Mouse (Mus musculus): ENCODE data around the gene Sntb2. TPM values are rescaled to one million over a fixed set of nuclear protein-coding genes. Genes with fewer than 3 reads are reported as not detected.

Sntb2 gene
- 7.9 TPM for total RNA-seq (2023)

DNA sequence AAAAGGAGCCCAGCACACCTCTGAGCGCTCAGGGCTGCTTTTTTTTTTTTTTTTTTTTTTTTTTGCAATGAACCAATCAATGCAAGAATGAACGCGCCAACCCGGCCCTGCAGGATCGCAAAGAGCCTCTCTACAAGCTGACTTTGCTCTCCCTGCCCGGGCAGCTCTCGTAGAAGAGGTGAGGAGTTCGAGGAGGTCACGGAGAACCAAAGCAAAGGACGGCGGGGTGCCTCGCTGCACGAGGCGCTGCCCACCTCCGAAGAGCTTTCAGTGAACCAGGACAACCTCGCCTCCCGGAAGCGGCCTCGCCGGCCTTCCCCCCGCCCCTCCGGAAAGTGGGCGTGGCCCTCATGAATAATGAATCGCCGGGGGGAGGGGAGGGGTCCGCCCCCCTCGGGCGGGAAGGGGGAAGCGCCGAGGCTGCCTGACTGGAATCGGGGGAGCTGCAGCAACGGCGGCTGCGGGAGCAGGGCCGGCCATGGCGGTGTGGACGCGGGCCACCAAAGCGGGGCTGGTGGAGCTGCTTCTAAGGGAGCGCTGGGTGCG is at the start of gene Sntb2:
Gene Sntb2 (plus strand): TSS at position 427 of the 546 bp plus-strand sequence.

DNA sequence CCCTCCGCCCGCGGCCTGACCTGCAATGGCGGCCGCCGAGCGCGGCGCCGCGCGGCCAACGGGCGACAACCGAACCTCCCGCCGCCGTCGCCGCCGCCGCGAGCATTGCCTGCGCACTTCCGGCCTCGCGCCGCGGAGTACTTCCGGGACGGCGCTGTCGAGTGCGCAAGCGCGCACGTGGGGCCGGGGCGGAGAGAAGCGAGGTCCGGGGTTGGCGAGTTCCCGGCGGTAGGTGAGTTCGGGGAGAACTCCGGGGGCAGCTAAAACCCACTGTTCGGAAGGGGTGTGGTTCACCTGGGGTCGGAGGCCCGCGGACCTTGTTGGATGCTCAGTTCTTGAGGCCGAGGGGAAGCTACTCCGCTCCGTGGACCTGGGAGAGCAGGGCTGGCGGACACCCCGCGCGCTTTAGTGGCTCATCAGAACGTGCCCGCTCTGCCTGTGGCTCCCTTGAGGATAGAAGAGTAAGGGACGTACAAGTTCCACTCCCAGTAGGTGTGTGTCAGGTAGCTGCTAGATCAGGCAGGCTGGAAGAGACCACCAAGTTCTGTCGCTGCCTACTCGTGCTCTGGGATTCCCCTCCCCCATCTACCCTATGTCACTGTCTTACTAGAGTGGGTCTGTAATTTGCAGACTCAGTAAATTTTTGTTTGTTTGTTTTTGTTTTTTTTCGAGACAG is 41.9 kb upstream of the Sntb2 start, which contains the start of gene Utp4:
Gene Utp4 (plus strand): TSS at position 156 of the 676 bp plus-strand sequence.

DNA sequence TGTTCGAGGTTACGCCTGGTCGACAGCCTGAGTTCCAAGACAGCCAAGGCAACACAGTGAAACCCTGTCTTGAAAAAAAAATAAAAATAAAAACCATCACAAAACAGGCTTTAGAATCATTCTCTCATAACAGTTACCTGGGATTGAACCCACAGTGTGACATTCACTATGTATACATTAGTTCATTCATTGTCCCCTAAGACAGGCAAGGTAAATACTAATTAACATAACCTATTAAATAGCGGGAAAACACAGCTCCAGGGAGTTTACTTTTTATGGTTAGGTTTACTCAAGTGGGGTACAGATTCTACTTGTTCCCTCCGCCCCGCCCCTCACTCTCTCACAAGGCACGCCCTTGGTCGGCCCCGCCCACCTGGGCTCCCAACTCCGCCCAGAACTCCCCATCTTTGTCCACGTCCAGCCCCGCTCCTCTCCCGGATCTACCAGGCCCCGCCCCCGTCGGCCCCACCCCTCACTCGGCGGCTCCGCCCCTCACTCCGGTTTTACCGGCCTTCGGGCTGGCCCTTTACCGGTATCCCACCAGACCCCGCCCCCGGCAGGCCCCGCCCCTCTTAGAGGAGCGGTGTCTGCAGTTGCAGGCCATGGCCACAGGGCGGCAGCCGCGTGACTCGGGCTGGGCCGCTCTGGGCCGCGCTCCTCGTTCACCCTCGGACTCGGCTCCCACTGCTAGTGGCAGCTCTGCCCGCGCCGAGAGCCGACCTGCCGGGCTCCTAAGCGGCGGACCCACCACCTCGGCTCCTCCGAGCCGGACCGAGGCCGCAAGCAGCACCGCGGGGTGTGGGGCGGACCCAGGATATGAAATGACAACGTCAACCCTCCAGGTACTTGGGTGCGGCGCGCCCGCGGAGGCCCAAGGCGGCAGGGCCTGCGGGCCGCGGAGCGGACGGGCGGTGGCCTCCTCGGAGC is 95.4 kb downstream of the Sntb2 start, which contains the start of gene Vps4a:
Gene Vps4a (plus strand): TSS at position 573 of the 927 bp plus-strand sequence.

DNA sequence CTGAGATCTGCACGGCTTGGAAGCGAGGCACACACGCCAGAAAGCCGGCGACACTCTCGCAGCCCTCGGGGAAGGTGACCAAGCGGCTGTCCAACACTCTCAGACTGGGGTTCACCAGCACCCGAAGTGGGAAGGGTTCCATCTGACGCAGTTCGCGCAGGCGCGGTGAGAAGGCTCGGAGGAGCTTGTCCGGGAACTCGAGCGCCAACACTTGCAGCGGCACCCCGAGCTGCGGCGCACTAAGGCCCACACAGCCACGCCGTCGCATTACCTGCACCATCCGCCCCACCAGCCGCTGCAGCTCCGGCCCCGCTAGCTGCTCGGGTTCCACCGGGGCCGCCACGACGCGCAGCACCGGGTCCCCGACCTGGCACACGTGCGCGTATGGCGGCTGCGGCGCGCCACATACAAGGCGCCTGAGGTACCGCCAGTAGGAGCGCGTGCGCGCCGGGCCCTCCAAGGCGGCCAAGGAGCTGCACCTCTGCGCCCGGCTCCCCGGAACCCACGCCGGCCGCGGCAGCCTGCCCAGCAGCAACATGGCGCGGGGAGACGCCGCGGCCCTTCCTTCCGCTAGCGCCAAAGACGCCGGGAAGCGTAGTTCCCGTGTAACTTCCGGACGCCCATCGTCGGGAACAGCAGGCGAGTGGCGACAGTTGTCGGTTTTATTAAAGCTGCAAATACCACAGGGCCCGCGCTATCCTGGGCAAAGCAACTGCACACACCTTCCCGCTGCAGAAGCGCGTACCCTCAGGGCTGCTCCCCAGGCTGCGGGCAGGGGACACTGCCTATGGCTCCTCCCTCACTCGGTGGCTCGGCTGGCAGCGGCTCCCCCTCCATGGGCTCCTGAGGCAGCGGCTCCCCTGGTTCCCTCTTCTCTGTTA is 112.8 kb downstream of the Sntb2 start, which contains the start of gene Pdf:
Gene Pdf (minus strand): TSS at position 554 of the 881 bp plus-strand sequence.

DNA sequence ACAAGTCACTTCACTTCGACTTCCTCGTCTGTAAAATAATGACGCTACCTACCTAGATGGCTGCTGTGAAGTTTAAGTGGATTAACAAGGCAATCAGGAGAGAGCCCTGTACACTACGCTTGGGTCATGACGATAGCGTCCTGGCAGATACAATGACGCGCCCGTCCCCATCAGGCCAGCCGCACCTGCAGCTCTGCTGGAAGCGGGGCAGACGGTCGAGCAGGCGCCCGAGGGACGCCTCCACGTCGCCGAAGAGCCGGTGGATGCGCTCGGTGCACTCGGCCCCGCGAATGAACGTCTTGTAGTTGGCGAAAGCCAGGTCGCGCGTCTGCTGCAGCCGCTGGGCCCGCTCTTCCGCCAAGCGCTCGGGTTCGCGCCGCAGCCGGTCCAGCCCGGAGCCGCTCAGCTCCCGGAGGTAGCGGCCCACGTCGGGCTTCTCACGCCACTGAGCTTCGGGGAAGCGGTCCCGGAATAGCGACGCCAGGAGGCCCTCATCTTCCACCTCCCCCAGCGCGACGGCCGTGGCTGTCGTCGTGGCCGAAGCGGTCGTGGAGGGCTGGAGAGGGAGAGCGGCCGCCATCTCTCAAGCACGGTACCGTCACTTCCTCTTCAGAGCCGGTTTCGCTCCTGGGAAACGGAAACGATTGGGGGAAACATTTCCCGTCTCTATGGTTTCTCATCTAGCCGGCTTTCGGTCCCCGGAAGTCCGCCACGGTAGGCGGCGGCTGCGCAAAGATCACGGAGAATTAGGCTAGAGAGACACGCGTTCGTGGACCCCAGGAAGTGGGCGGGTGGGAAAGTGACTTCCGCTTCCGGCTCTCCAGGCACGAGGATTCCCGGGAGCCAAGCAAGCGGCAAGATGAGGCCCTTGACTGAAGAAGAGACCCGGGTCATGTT is 120.8 kb downstream of the Sntb2 start, which contains the start of the genes Cog8 and Nip7:
Gene Cog8 (minus strand): TSS at position 614 of the 897 bp plus-strand sequence.
Gene Nip7 (plus strand): TSS at position 802 of the 897 bp plus-strand sequence.

DNA sequence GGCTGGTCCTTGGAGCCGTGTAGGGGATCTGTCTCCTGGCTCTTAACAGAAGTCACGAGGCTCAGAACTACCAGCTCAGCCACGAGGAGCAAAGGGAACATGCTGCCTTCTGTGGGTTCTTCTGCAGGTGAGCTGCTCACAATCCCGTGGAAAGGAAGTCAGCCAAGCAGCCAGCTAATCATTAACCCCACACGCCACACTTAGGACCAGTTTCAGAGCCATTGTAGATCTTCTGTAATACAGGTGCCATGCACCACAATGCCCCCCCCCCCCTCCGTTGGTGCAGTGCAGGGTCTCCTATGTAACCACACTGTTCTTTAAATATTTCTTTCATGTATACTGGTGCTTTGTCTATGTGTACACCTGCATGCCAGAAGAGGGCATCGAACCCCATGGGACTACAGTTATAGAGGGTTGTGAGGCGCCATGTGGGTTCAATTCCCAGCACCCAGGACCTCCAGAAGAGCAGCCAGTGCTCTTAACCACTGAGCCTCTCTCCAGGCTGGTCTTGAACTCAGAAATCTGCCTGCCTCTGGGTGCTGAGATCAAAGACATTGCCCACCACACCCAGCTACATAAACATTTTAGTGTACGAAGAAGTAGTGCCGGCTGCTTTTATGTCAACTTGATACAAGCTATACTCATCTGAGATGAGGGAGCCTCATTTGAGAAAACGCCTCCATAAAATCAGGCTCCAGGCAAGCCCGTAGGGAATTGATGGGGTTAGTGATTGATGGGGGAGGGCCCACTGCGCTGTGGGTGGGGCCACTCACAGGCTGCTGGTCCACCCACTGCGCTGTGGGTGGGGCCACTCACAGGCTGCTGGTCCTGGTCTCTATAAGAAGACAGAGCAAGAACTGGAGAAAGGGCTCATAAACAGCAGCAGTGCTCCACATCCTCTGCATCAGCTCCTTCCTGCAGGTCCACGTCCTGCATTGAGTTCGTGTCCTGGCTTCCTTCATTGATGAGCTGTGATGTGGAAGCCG is 130.3 kb downstream of the Sntb2 start, which contains the start of gene Tmed6:
Gene Tmed6 (minus strand): TSS at position 134 of the 986 bp plus-strand sequence.

Other genes starting within 250 kb of the Sntb2 start
- 0.44 TPM for gene Has3, start 65.5 kb upstream of the Sntb2 start, total RNA-seq (2023)
- 47.0 TPM for gene Utp4, start 42.1 kb upstream of the Sntb2 start, total RNA-seq (2023)
- 39.3 TPM for gene Vps4a, start 95.5 kb downstream of the Sntb2 start, total RNA-seq (2023)
- gene Pdf, start 112.9 kb downstream of the Sntb2 start, total RNA-seq (2023) = 7.7 TPM
- gene Cog8, start 120.9 kb downstream of the Sntb2 start, total RNA-seq (2023) = 41.2 TPM
- gene Nip7, start 121.1 kb downstream of the Sntb2 start, total RNA-seq (2023) = 52.7 TPM
- gene Tmed6, start 129.9 kb downstream of the Sntb2 start, total RNA-seq (2023) = not detected
- 64.7 TPM for gene Terf2, start 160.8 kb downstream of the Sntb2 start, total RNA-seq (2023)
- gene Cyb5b, start 214.9 kb downstream of the Sntb2 start, total RNA-seq (2023) = 27.0 TPM

Measured in CD4-positive naive resting alpha-beta T cell, adult 76 days (primary cell).